Mouse (Mus musculus) olfactory bulb, adult 2 months (tissue): Measurements from ENCODE around the gene Crcp. TPM values are rescaled to one million over a fixed set of nuclear protein-coding genes. Genes with fewer than 3 reads are reported as not detected.

Experiments used
- H3K27ac ChIP-seq: fragments of 200-500 bp; 2 replicates; pipeline ENCODE4 v1.5.1; 2012; ENCODE audit warnings: low read depth, low read length; ENCODE audit not compliant: insufficient read depth
- H3K4me1 ChIP-seq: fragments of 200-500 bp; 2 replicates; pipeline ENCODE4 v1.6.1; 2012; ENCODE audit warnings: low read length; ENCODE audit not compliant: control insufficient read depth, insufficient read depth
- H3K4me3 ChIP-seq: fragments of 200-500 bp; 2 replicates; pipeline ENCODE4 v1.5.1; 2012; ENCODE audit warnings: mild to moderate bottlenecking, low read depth, low read length, moderate library complexity; ENCODE audit not compliant: insufficient read depth
- CTCF ChIP-seq: fragments of 200-500 bp; IDR thresholded peaks from 2 replicates; pipeline ENCODE4 v1.5.1; 2012; ENCODE audit warnings: low read depth, mild to moderate bottlenecking, low read length, moderate library complexity; ENCODE audit not compliant: insufficient read depth
- POLR2A ChIP-seq: fragments of 200-500 bp; IDR thresholded peaks from 2 replicates; pipeline ENCODE4 v1.6.1; 2012; ENCODE audit warnings: mild to moderate bottlenecking, low read depth, low read length, moderate library complexity; ENCODE audit not compliant: insufficient read depth
- WGBS: fragments of 180-500 bp; shearing (Covaris S2); methylation state at CpG from one replicate; pipeline ENCODE4 v1.1.7; 2018; 5-methylcytosine and 5-hydroxymethylcytosine counted together
- polyA plus RNA-seq: library from polyadenylated mRNA; stranded (reverse); fragments of >200 nt; gene quantifications from 2 replicates; pipeline ENCODE4 v1.2.4, GENCODE M21; 2012; ENCODE audit warnings: low replicate concordance; ENCODE audit not compliant: missing spikeins, insufficient read depth, insufficient read length

Crcp gene
- polyA plus RNA-seq, 1 experiment, result not detected

DNA sequence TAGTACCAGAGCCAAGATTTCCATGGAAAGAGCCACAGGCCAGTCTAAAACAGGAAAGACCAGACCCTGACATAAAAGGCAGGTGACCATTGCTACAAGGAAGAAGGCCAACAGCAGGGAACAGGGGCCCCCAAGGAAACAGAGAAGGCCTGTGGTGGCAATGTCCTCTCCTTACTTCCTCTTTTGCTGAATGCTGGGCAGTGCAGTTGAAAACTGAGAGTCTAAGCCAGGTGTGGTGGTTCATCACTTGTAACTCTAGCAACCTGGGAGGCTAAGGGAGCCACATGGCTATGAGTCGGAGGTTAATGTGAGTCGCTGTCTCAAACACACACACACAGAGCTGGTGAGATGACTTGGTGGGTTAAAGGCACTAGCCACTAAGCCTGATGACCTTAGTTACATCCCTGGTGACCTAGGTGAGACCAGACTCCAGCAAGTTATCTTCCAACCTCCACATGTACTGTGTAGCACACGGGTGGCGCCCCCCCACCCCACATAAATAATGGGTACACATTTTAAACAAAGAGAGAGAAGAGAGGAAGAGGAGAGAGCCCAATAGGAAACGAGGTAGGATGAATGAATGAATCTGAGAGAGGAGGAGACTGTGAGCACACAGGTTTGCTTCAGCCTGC lies 27.6 kb upstream of the Crcp start:
- Histone ChIP-seq H3K4me1 (peaks cover 3% of the 10 kb centered on the region; the same call in 1 of the 2 replicates), H3K4me3 (peak overlapping the region; percentile 87; the same call in 1 of the 2 replicates), H3K27ac (no peak overlapping the region)
- TF ChIP-seq POLR2A (no peak), CTCF (no peak)
- 69% methylated on average over 5 of the region's 5 CpGs for WGBS

DNA sequence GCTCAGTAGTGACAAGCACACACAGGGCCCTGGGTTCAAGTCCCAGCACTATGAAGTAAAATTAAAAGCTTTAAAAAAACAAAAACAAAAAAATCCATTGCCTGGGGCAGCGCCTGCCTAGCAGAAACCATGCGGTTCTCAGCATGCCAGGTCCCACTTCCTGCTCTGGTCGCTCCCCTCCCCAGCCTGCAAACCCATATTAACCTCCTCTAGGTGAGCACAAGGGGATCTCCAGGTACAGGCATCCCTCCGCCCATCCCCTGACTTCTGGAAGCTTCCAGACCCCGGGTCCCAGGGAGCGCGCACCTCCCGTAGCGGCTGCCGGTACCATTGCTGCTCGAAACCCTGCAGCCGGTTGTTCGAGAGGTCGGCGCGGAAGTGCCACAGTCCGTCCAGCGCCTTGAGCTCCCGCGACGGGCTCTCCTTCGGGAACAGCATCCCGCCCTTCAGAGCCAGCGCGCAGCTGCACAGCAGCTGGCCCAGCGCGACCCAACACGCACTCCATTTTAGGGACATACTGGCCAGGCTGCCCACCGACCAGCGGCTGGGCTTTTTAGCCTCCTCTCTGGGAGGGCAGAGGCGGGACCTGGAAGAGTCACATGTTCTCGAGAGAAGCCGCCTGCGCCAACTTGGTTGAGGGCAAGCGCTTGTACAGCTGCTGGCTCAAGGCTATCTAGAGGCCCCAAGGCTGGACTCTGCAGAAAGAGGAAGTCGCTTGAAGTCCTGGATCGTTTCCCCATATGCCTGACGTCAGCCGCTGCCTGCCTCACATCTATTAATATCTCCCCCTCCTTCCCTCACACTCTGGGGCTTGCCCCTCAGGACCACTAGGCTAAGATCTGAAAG lies 26.6 kb upstream of the Crcp start, which contains the start of gene Gusb:
Gene Gusb (minus strand): TSS at position 749 of the 846 bp plus-strand sequence.
- under 1% methylated on average over 39 of the region's 39 CpGs for WGBS
- TF ChIP-seq CTCF (no peak), POLR2A (peak; percentile 61)
- peak within 1 kb of the TSS; percentile 12 for H3K27ac ChIP-seq
- peak within 1 kb of the TSS; percentile 87 for H3K4me3 ChIP-seq
- H3K4me1 ChIP-seq, result peaks cover 3% of the 10 kb centered on the region; the same call in 1 of the 2 replicates

DNA sequence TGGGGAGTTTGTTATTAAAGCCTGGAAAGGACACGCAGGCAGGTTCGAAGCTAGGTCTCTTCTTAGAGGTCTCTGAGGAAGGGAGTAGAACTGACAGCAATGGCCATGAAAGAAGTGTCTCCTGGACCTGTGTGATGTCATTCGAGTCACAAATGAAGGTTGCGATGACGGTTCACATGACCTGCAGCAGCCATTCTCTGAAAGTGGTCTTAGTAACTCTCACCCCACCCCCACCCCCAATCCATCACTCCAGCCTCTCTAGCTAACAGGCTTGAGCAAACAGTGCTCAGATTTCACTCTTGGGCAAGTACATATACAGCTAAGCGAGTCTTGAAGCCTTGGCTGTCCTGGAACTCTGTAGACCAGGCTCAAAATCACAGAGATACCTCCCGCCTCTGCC lies 25.9 kb upstream of the Crcp start:
- WGBS, result 75% methylated on average over 7 of the region's 7 CpGs
- TF ChIP-seq CTCF, result no peak
- no peak for TF ChIP-seq POLR2A
- Histone ChIP-seq H3K4me1 (peaks cover 3% of the 10 kb centered on the region; the same call in 1 of the 2 replicates), H3K4me3 (no peak overlapping the region), H3K27ac (peak overlapping the region; percentile 6)

DNA sequence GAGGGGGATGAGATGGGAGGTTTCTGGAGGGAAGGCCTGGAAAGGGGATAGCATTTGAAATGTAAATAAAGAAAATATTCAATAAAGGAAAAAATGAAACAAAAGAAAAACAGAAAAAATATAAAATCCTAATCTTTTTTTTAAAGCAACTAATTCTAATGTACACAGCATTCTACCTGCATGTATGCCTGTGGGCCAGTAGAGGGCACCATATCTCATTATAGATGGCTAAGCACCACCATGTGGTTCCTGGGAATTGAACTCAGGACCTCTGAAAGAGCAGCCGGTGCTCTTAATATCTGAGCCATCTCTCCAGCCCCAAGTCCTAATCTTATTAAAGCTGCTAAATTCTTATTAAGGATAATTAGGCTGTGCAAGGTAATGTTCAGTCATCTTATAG lies 21.7 kb upstream of the Crcp start:
- 95% methylated on average over 1 of the region's 1 CpGs for WGBS
- Histone ChIP-seq H3K4me3 (no peak overlapping the region), H3K27ac (no peak overlapping the region), H3K4me1 (no peaks in the 10 kb centered on the region)
- TF ChIP-seq CTCF, result no peak
- no peak for TF ChIP-seq POLR2A

DNA sequence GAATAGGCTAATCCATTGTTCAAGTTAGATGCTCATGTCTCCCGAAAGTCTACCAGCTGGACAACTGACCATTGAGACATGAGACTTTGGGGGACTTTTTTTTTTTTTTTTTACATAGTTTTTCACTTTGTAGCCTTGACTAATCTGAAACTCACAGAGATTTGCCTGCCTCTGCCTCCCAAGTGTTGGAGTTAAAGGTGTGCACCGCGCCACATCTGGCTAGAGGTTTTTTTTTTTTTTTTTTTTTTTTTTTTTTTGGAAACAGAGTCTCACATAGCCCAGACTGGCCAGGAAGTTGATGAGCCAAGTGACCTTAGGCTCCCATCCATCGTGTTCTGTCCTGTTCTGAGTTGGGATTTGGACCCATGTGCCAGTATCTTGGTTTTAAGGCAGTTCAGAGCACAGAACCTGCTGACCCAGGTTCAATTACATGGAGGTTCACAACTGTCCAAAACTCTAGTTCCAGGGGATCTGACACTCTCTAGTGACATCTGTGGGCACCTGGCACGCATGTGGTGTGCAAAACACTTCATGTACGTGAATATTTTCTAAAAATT lies 21.0 kb upstream of the Crcp start:
- TF ChIP-seq POLR2A (no peak), CTCF (no peak)
- no peak overlapping the region for H3K4me3 ChIP-seq
- no peaks in the 10 kb centered on the region for H3K4me1 ChIP-seq
- H3K27ac ChIP-seq, result no peak overlapping the region
- 83% methylated on average over 6 of the region's 6 CpGs for WGBS

DNA sequence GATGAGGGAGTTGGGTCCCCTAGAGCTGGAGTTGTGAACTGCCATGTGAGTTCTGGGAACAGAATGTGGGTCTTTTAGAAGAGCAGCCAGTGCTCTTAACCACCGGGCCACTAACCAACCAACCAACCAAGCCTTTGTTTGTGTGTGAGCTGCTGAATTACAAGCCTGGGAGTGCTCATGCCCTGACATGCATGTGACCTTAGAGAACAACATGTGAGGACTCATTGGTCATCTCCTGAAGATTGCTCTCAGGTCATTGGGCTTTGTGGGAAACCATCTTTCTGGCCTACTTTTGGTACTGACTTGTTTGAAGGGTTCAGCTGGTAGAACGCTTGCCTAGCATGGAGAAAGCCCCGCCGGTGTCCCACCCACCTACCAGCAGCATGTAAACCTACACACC lies 19.3 kb upstream of the Crcp start:
- TF ChIP-seq POLR2A, result no peak
- Histone ChIP-seq H3K4me3 (no peak overlapping the region), H3K4me1 (no peaks in the 10 kb centered on the region), H3K27ac (no peak overlapping the region)
- WGBS, result 97% methylated on average over 4 of the region's 4 CpGs

DNA sequence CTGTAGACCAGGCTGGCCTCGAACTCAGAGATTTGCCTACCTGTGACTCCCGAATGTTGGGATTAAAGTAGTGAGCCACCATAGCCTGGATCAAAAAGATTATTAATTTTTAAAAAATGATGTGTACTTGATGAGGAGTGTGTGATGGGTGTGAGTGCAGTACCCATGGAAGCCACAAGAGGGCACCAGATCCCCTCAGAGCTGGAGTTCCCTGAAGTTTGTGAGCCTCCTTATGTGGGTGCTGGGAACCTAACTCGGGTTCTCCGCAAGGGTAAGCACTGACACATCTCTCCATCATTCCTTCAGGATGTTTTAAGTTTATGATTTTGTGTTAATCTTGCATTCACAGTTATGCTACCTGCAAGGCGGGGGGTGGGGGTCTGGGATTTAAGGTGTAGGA lies 18.1 kb upstream of the Crcp start:
- Histone ChIP-seq H3K27ac (no peak overlapping the region), H3K4me3 (no peak overlapping the region), H3K4me1 (no peaks in the 10 kb centered on the region)
- WGBS, result 94% methylated on average over 5 of the region's 5 CpGs
- TF ChIP-seq POLR2A, result no peak
- TF ChIP-seq CTCF, result peak; percentile 14; the same call in 1 of the 2 replicates

DNA sequence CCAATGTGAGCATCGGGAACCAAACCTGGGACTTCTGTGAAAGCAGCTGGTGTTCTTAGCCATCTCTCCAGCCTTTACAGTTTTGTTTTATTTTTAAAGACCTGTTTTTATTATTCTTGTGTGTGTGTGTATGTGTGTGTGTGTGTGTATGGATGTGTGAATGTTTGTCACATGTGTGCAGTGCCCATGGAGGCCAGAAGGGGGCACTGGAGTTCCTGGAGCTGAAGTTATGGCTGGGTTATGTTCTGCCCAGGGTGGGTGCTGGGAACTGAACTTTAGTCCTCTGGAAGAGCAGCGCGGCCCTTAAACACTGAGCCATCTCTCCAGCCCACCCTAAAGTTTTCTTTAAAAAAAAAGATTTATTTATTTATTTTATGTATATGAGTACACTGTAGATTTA lies 14.0 kb upstream of the Crcp start:
- TF ChIP-seq CTCF (no peak), POLR2A (no peak)
- WGBS, result 96% methylated on average over 3 of the region's 3 CpGs
- Histone ChIP-seq H3K27ac (no peak overlapping the region), H3K4me3 (no peak overlapping the region), H3K4me1 (no peaks in the 10 kb centered on the region)

DNA sequence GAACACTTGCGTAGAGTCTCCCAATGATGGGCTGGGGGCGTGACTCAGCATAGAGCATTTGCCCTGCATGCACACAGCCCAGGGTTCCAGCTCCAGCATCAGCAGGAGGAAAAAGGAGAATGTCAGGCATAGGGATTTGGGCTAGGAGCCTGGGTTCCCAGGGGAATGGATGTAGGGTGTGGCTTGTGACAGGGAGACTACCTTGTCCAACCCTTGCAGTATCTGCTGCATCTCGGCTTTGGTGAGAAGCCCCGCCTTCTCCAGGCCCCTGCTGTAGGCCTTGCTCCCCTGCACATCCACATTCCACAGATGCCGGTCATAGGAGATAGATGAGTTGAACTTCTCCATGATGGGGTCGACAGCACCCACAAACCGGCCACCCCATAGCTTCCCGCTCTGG lies 9.6 kb upstream of the Crcp start:
- H3K4me3 ChIP-seq, result no peak overlapping the region
- no peak overlapping the region for H3K27ac ChIP-seq
- WGBS, result 92% methylated on average over 8 of the region's 8 CpGs
- H3K4me1 ChIP-seq, result peaks cover 10% of the 10 kb centered on the region; the same call in 1 of the 2 replicates
- TF ChIP-seq CTCF (no peak), POLR2A (no peak)
